Mouse (Mus musculus) small intestine, adult 2 months (tissue): ENCODE results near the gene Dlx1.

Source experiments
- CTCF ChIP-seq: fragments of 200-500 bp; IDR thresholded peaks from 2 replicates; pipeline ENCODE4 v1.5.1; 2012; ENCODE audit warnings: low read depth, mild to moderate bottlenecking, control low read depth, inconsistent platforms, low read length, moderate library complexity, mixed read lengths; ENCODE audit not compliant: insufficient replicate concordance, insufficient read length; ENCODE audit errors: extremely low read depth
- POLR2A ChIP-seq: fragments of 200-500 bp; IDR thresholded peaks from 2 replicates; pipeline ENCODE4 v1.6.1; 2012; ENCODE audit warnings: low read depth, mild to moderate bottlenecking, control low read depth, inconsistent platforms, low read length, moderate library complexity

DNA sequence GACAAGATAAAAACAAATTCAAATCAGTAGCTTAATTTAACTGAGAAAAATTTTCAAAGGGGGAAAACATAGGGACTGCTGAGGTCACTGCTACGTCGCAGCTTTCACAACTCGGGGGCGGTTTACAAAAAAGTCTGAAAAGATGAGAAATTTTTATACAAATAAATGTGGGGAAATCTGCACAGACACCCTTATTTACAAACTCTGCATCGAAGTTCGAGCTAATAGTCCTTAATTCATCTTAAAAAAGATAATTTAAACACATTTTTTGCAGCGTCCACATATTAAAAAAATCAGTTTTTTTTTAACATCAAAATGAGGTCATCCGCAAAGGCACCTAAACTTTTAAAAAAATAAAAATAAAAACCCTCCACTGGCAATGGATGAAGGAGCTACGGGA is 15.6 kb downstream of the Dlx1 start:
- TF ChIP-seq POLR2A (no peak), CTCF (no peak)
